Mouse (Mus musculus): ENCODE results near the gene Tmem199. TPM values are rescaled to one million over a fixed set of nuclear protein-coding genes. Genes with fewer than 3 reads are reported as not detected.

Gene Tmem199
- polyA plus RNA-seq, 1 experiment: 67.9 TPM

GRCm38 (mm10) chr11:78549491-78549987, 37.6 kb upstream of the Tmem199 start:
- H3K4me1 ChIP-seq (ENCODE audit: control insufficient read depth, insufficient read depth, low read length): no peaks in the 10 kb centered on the region
- H3K4me3 ChIP-seq (replicated peaks; ENCODE audit: insufficient read depth, low read depth, low read length): peak overlapping the region; percentile 80
- no peak for DNase-seq
- no peaks in the 10 kb centered on the region for H3K27me3 ChIP-seq (ENCODE audit: control insufficient read depth, insufficient read depth, low read length)
- TF ChIP-seq CTCF (IDR thresholded peaks at IDR 0.05; ENCODE audit: borderline replicate concordance, insufficient read depth, low read depth, low read length) (no peak), POLR2A (IDR thresholded peaks at IDR 0.05; ENCODE audit: borderline replicate concordance, insufficient read depth, low read length) (no peak)
- H3K27ac ChIP-seq (ENCODE audit: insufficient read depth, low read length): no peak overlapping the region
- 34% methylated on average over 5 of the region's 5 CpGs for WGBS

- TF ChIP-seq CTCF (IDR thresholded peaks at IDR 0.05; ENCODE audit: borderline replicate concordance, insufficient read depth, low read depth, low read length) (no peak), POLR2A (IDR thresholded peaks at IDR 0.05; ENCODE audit: borderline replicate concordance, insufficient read depth, low read length) (no peak)
- 84% methylated on average over 2 of the region's 2 CpGs for WGBS
- no peaks in the 10 kb centered on the region for H3K27me3 ChIP-seq (ENCODE audit: control insufficient read depth, insufficient read depth, low read length)
- H3K4me1 ChIP-seq (ENCODE audit: control insufficient read depth, insufficient read depth, low read length): no peaks in the 10 kb centered on the region
- no peak overlapping the region for H3K4me3 ChIP-seq (replicated peaks; ENCODE audit: insufficient read depth, low read depth, low read length)
- DNase-seq: no peak
- no peak overlapping the region for H3K27ac ChIP-seq (ENCODE audit: insufficient read depth, low read length)
Measured at GRCm38 (mm10) chr11:78547718-78548460, 35.9 kb upstream of the Tmem199 start.

- WGBS: 77% methylated on average over 8 of the region's 8 CpGs
- no peaks in the 10 kb centered on the region for H3K27me3 ChIP-seq (ENCODE audit: control insufficient read depth, insufficient read depth, low read length)
- no peaks in the 10 kb centered on the region for H3K4me1 ChIP-seq (ENCODE audit: control insufficient read depth, insufficient read depth, low read length)
- no peak for TF ChIP-seq CTCF (IDR thresholded peaks at IDR 0.05; ENCODE audit: borderline replicate concordance, insufficient read depth, low read depth, low read length)
- no peak for TF ChIP-seq POLR2A (IDR thresholded peaks at IDR 0.05; ENCODE audit: borderline replicate concordance, insufficient read depth, low read length)
- H3K27ac ChIP-seq (ENCODE audit: insufficient read depth, low read length): no peak overlapping the region
- no peak overlapping the region for H3K4me3 ChIP-seq (replicated peaks; ENCODE audit: insufficient read depth, low read depth, low read length)
- DNase-seq: no peak
Measured at GRCm38 (mm10) chr11:78545181-78545580, 33.2 kb upstream of the Tmem199 start.

GRCm38 (mm10) chr11:78544449-78545111, 32.6 kb upstream of the Tmem199 start:
- H3K4me3 ChIP-seq (replicated peaks; ENCODE audit: insufficient read depth, low read depth, low read length): no peak overlapping the region
- WGBS: 96% methylated on average over 7 of the region's 7 CpGs
- no peaks in the 10 kb centered on the region for H3K27me3 ChIP-seq (ENCODE audit: control insufficient read depth, insufficient read depth, low read length)
- no peak overlapping the region for H3K27ac ChIP-seq (ENCODE audit: insufficient read depth, low read length)
- no peaks in the 10 kb centered on the region for H3K4me1 ChIP-seq (ENCODE audit: control insufficient read depth, insufficient read depth, low read length)
- no peak for TF ChIP-seq CTCF (IDR thresholded peaks at IDR 0.05; ENCODE audit: borderline replicate concordance, insufficient read depth, low read depth, low read length)
- no peak for TF ChIP-seq POLR2A (IDR thresholded peaks at IDR 0.05; ENCODE audit: borderline replicate concordance, insufficient read depth, low read length)
- no peak for DNase-seq

- 81% methylated on average over 3 of the region's 3 CpGs for WGBS
- DNase-seq: no peak
Measured at GRCm38 (mm10) chr11:78540358-78540757, 28.4 kb upstream of the Tmem199 start.

GRCm38 (mm10) chr11:78536690-78537084, 24.7 kb upstream of the Tmem199 start:
- no peak for DNase-seq
- peak overlapping the region; percentile 76 for H3K4me3 ChIP-seq (replicated peaks; ENCODE audit: insufficient read depth, low read depth, low read length)
- H3K27me3 ChIP-seq (ENCODE audit: control insufficient read depth, insufficient read depth, low read length): no peaks in the 10 kb centered on the region
- H3K27ac ChIP-seq (ENCODE audit: insufficient read depth, low read length): no peak overlapping the region
- WGBS: 2% methylated on average over 14 of the region's 14 CpGs
- H3K4me1 ChIP-seq (ENCODE audit: control insufficient read depth, insufficient read depth, low read length): 0 out of 2 replicates have a peak, but pooled peaks cover 6% of the 10 kb centered on the region
- TF ChIP-seq CTCF (IDR thresholded peaks at IDR 0.05; ENCODE audit: borderline replicate concordance, insufficient read depth, low read depth, low read length) (no peak), POLR2A (IDR thresholded peaks at IDR 0.05; ENCODE audit: borderline replicate concordance, insufficient read depth, low read length) (no peak)

More at GRCm38 (mm10) chr11:78540358-78540757, 28.4 kb upstream of the Tmem199 start:
- Histone ChIP-seq H3K4me1 (ENCODE audit: control insufficient read depth, insufficient read depth, low read length) (0 out of 2 replicates have a peak, but pooled peaks cover 6% of the 10 kb centered on the region), H3K27ac (ENCODE audit: insufficient read depth, low read length) (no peak overlapping the region), H3K27me3 (ENCODE audit: control insufficient read depth, insufficient read depth, low read length) (no peaks in the 10 kb centered on the region), H3K4me3 (replicated peaks; ENCODE audit: insufficient read depth, low read depth, low read length) (no peak overlapping the region)
- no peak for TF ChIP-seq CTCF (IDR thresholded peaks at IDR 0.05; ENCODE audit: borderline replicate concordance, insufficient read depth, low read depth, low read length)
- no peak for TF ChIP-seq POLR2A (IDR thresholded peaks at IDR 0.05; ENCODE audit: borderline replicate concordance, insufficient read depth, low read length)

GRCm38 (mm10) chr11:78536080-78536689, 24.2 kb upstream of the Tmem199 start, which contains the start of the genes Tnfaip1 and Ift20:
Gene Tnfaip1, minus strand, starts transcription at chr11:78536332.
Gene Ift20, plus strand, starts transcription at chr11:78536361.
- Histone ChIP-seq H3K27ac (ENCODE audit: insufficient read depth, low read length) (peak within 1 kb of the TSS; percentile 19), H3K4me1 (ENCODE audit: control insufficient read depth, insufficient read depth, low read length) (0 out of 2 replicates have a peak, but pooled peaks cover 6% of the 10 kb centered on the region), H3K4me3 (replicated peaks; ENCODE audit: insufficient read depth, low read depth, low read length) (peak within 1 kb of the TSS; percentile 81), H3K27me3 (ENCODE audit: control insufficient read depth, insufficient read depth, low read length) (no peaks in the 10 kb centered on the region)
- DNase-seq: peak; percentile 96 to 99
- WGBS: under 1% methylated on average over 52 of the region's 52 CpGs
- TF ChIP-seq CTCF (IDR thresholded peaks at IDR 0.05; ENCODE audit: borderline replicate concordance, insufficient read depth, low read depth, low read length) (no peak), POLR2A (IDR thresholded peaks at IDR 0.05; ENCODE audit: borderline replicate concordance, insufficient read depth, low read length) (peak; percentile 70)

All from cerebellum, adult 2 months (tissue).